ENCODE assay signal across 14 mouse cellular contexts in the genomic region with DNA sequence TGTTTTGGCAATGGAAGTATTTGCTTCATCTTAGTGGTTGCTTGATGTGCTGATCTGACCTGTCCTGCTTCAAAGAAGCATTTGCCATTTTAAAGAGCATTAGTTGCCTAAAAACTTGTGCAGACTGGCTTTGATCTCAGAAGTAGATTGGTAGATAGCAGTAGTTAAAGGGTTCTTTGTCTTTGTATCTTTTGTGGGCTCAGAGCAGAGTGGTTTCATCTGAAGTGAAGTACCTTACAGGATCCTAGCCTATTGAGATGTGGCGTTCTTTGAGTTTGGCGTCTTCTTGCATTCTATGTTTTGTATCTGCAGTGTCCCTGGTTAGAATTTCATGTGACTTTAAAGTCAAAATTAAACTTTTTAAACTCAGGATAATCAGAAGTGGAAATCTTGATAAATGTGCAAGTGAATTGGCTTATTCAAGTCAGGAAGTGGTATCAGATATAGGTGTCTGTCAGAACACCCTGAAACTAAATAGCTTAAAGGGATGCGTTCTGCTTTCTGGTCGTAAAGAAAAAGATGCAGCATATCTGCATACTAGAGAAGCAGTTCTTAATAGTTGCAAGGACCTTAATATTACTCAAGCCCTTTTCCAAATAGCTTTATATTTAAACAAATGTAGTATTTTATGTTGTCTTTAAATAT.
DNase-seq lines count a peak whose midpoint lies in the region.
"Had no signal": no experiment of that assay in that cellular context is flagged by ENCODE, and none has a peak within 500 bp of the region (broad histone marks: within the 10 kb centered on the region; RNA-seq: fewer than 3 reads in every experiment).

No protein-coding gene starts in this region.

- peak; percentile 47 for DNase-seq in CD4-positive, CD25-positive, alpha-beta regulatory T cell, adult 2 months (ENCODE audit: low read depth, low spot score)
- DNase-seq in T-cell, adult 2 months (ENCODE audit: low spot score), result peak; percentile 36
- DNase-seq in induced T-regulatory cell, adult 2 months (ENCODE audit: low read depth), result peak; percentile 45
- no peak for DNase-seq in right cerebral cortex, postnatal 25 days
- no peak for DNase-seq in MN1 (ENCODE audit: low spot score)
- DNase-seq in testis, postnatal 14 days (ENCODE audit: low spot score), result no peak
- DNase-seq: adrenal gland, adult 8-10 months; adrenal gland, postnatal 36 days; cerebellum, adult 2 months; cerebellum, adult 9-11 months; cerebellum, postnatal 25 days; gastrocnemius, postnatal 25 days; heart, adult 2 months; kidney, adult 2 months had no signal

Comparison
In these comparisons a context has a peak if more than half of its experiments do, and no peak if none do; other contexts are left out.
1. DNase-seq: peak in CD4-positive, CD25-positive, alpha-beta regulatory T cell, adult 2 months (single experiment), T-cell, adult 2 months (single experiment) and induced T-regulatory cell, adult 2 months (single experiment); none in right cerebral cortex, postnatal 25 days (single experiment), MN1 (single experiment) and testis, postnatal 14 days (single experiment).